Mouse (Mus musculus): ENCODE data around the gene Kcnj15.

Gene Kcnj15

GRCm38 (mm10) chr16:95244626-95245303 lies 12.6 kb upstream of the Kcnj15 start:
- in situ Hi-C loops (cut with MboI, MseI): no loop called here

- in situ Hi-C loops (cut with MboI, MseI): no loop called here
These were observed 11.9 kb upstream of the Kcnj15 start for GRCm38 (mm10) chr16:95245499-95245898.

GRCm38 (mm10) chr16:95248646-95249045 lies 8.7 kb upstream of the Kcnj15 start:
- in situ Hi-C loops (cut with MboI, MseI): no loop called here

GRCm38 (mm10) chr16:95256648-95257047 lies 710 bp upstream of the Kcnj15 start:
- in situ Hi-C loops (cut with MboI, MseI): no loop called here

- in situ Hi-C loops (cut with MboI, MseI): no loop called here
These were observed 742 bp downstream of the Kcnj15 start for GRCm38 (mm10) chr16:95258100-95258499.

- in situ Hi-C loops (cut with MboI, MseI): no loop called here
These were observed 2.1 kb downstream of the Kcnj15 start for GRCm38 (mm10) chr16:95259505-95259904.

GRCm38 (mm10) chr16:95260693-95261092 lies 3.3 kb downstream of the Kcnj15 start:
- in situ Hi-C loops (cut with MboI, MseI): no loop called here

- in situ Hi-C loops (cut with MboI, MseI): no loop called here
These were observed 4.4 kb downstream of the Kcnj15 start for GRCm38 (mm10) chr16:95261807-95262206.

- in situ Hi-C loops (cut with MboI, MseI): no loop called here
These were observed 5.5 kb downstream of the Kcnj15 start for GRCm38 (mm10) chr16:95262706-95263363.

GRCm38 (mm10) chr16:95264324-95264723 lies 7.0 kb downstream of the Kcnj15 start:
- in situ Hi-C loops (cut with MboI, MseI): no loop called here

- in situ Hi-C loops (cut with MboI, MseI): no loop called here
These were observed 10.3 kb downstream of the Kcnj15 start for GRCm38 (mm10) chr16:95267481-95268183.

GRCm38 (mm10) chr16:95269610-95270009 lies 12.3 kb downstream of the Kcnj15 start:
- in situ Hi-C loops (cut with MboI, MseI): no loop called here

GRCm38 (mm10) chr16:95273101-95273500 lies 15.7 kb downstream of the Kcnj15 start:
- in situ Hi-C loops (cut with MboI, MseI): no loop called here

GRCm38 (mm10) chr16:95275713-95276502 lies 18.6 kb downstream of the Kcnj15 start:
- in situ Hi-C loops (cut with MboI, MseI): no loop called here

GRCm38 (mm10) chr16:95279015-95279414 lies 21.7 kb downstream of the Kcnj15 start:
- in situ Hi-C loops (cut with MboI, MseI): no loop called here

GRCm38 (mm10) chr16:95280338-95280737 lies 23.0 kb downstream of the Kcnj15 start:
- in situ Hi-C loops (cut with MboI, MseI): loop anchor here (5.0 kb wide), 1 partner anchor 57 kb away; no protein-coding TSS in a partner anchor

GRCm38 (mm10) chr16:95283369-95283768 lies 26.0 kb downstream of the Kcnj15 start:
- in situ Hi-C loops (cut with MboI, MseI): loop anchor here (5.0 kb wide), 1 partner anchor 54 kb away; no protein-coding TSS in a partner anchor

GRCm38 (mm10) chr16:95284085-95284727 lies 26.8 kb downstream of the Kcnj15 start:
- in situ Hi-C loops (cut with MboI, MseI): loop anchor here (5.0 kb wide), 1 partner anchor 53 kb away; no protein-coding TSS in a partner anchor

- in situ Hi-C loops (cut with MboI, MseI): no loop called here
These were observed 27.7 kb downstream of the Kcnj15 start for GRCm38 (mm10) chr16:95285043-95285442.

- in situ Hi-C loops (cut with MboI, MseI): no loop called here
These were observed 28.4 kb downstream of the Kcnj15 start for GRCm38 (mm10) chr16:95285767-95286166.

- in situ Hi-C loops (cut with MboI, MseI): no loop called here
These were observed 30.3 kb downstream of the Kcnj15 start for GRCm38 (mm10) chr16:95287656-95288055.
